Mouse (Mus musculus): ENCODE measurements around the gene Bysl.
"Not testable (repeated sequence)": the region's sequence is repeated elsewhere in the genome, so short reads cannot be mapped to it uniquely, and the experiment has no call there.

Bysl gene

GRCm38 (mm10) chr17:47624572-47624971 lies 13.3 kb upstream of the Bysl start:
- in situ Hi-C loops (cut with MboI; ENCODE audit: low pct_unique_long_range_greater_than_20kb in 1 of 2, low sequenced_read_pairs in 2 of 2, unreplicated experiment in 1 of 2), result not testable (repeated sequence)

GRCm38 (mm10) chr17:47622912-47623554 lies 11.7 kb upstream of the Bysl start:
- in situ Hi-C loops (cut with MboI; ENCODE audit: low pct_unique_long_range_greater_than_20kb in 1 of 2, low sequenced_read_pairs in 2 of 2, unreplicated experiment in 1 of 2), result no loop called here

GRCm38 (mm10) chr17:47618556-47619311 lies 7.4 kb upstream of the Bysl start:
- in situ Hi-C loops (cut with MboI; ENCODE audit: low pct_unique_long_range_greater_than_20kb in 1 of 2, low sequenced_read_pairs in 2 of 2, unreplicated experiment in 1 of 2), result no loop called here

- in situ Hi-C loops (cut with MboI; ENCODE audit: low pct_unique_long_range_greater_than_20kb in 1 of 2, low sequenced_read_pairs in 2 of 2, unreplicated experiment in 1 of 2), result no loop called here
Measured at GRCm38 (mm10) chr17:47617605-47618307, 6.5 kb upstream of the Bysl start.

- in situ Hi-C loops (cut with MboI; ENCODE audit: low pct_unique_long_range_greater_than_20kb in 1 of 2, low sequenced_read_pairs in 2 of 2, unreplicated experiment in 1 of 2), result no loop called here
Measured at GRCm38 (mm10) chr17:47616652-47617051, 5.4 kb upstream of the Bysl start.

GRCm38 (mm10) chr17:47616119-47616518 lies 4.8 kb upstream of the Bysl start:
- in situ Hi-C loops (cut with MboI; ENCODE audit: low pct_unique_long_range_greater_than_20kb in 1 of 2, low sequenced_read_pairs in 2 of 2, unreplicated experiment in 1 of 2), result no loop called here

- in situ Hi-C loops (cut with MboI; ENCODE audit: low pct_unique_long_range_greater_than_20kb in 1 of 2, low sequenced_read_pairs in 2 of 2, unreplicated experiment in 1 of 2), result no loop called here
Measured at GRCm38 (mm10) chr17:47614018-47614417, 2.7 kb upstream of the Bysl start.

- in situ Hi-C loops (cut with MboI; ENCODE audit: low pct_unique_long_range_greater_than_20kb in 1 of 2, low sequenced_read_pairs in 2 of 2, unreplicated experiment in 1 of 2), result no loop called here
Measured at GRCm38 (mm10) chr17:47611661-47611982, 330 bp upstream of the Bysl start.

GRCm38 (mm10) chr17:47609182-47609581 lies 2.1 kb downstream of the Bysl start:
- in situ Hi-C loops (cut with MboI; ENCODE audit: low pct_unique_long_range_greater_than_20kb in 1 of 2, low sequenced_read_pairs in 2 of 2, unreplicated experiment in 1 of 2), result no loop called here

GRCm38 (mm10) chr17:47606220-47606619 lies 5.1 kb downstream of the Bysl start:
- in situ Hi-C loops (cut with MboI; ENCODE audit: low pct_unique_long_range_greater_than_20kb in 1 of 2, low sequenced_read_pairs in 2 of 2, unreplicated experiment in 1 of 2), result no loop called here

GRCm38 (mm10) chr17:47602289-47602688 lies 9.0 kb downstream of the Bysl start:
- in situ Hi-C loops (cut with MboI; ENCODE audit: low pct_unique_long_range_greater_than_20kb in 1 of 2, low sequenced_read_pairs in 2 of 2, unreplicated experiment in 1 of 2), result loop anchor here in 1 of 2 experiments (5.0 kb wide), 1 partner anchor 90 kb away; no protein-coding TSS in a partner anchor

GRCm38 (mm10) chr17:47601389-47601755 lies 9.9 kb downstream of the Bysl start:
- in situ Hi-C loops (cut with MboI; ENCODE audit: low pct_unique_long_range_greater_than_20kb in 1 of 2, low sequenced_read_pairs in 2 of 2, unreplicated experiment in 1 of 2), result loop anchor here in 1 of 2 experiments (5.0 kb wide), 1 partner anchor 89 kb away; no protein-coding TSS in a partner anchor

GRCm38 (mm10) chr17:47600601-47601388 lies 10.5 kb downstream of the Bysl start:
- in situ Hi-C loops (cut with MboI; ENCODE audit: low pct_unique_long_range_greater_than_20kb in 1 of 2, low sequenced_read_pairs in 2 of 2, unreplicated experiment in 1 of 2), result loop anchor here in 1 of 2 experiments (5.0 kb wide), 1 partner anchor 88 kb away; no protein-coding TSS in a partner anchor

- in situ Hi-C loops (cut with MboI; ENCODE audit: low pct_unique_long_range_greater_than_20kb in 1 of 2, low sequenced_read_pairs in 2 of 2, unreplicated experiment in 1 of 2), result loop anchor here (5.0 to 10.0 kb wide), 2 partner anchors 85 to 87 kb away; no protein-coding TSS in a partner anchor
Measured at GRCm38 (mm10) chr17:47599511-47600297, 11.6 kb downstream of the Bysl start.

- in situ Hi-C loops (cut with MboI; ENCODE audit: low pct_unique_long_range_greater_than_20kb in 1 of 2, low sequenced_read_pairs in 2 of 2, unreplicated experiment in 1 of 2), result loop anchor here in 1 of 2 experiments (10.0 kb wide), 1 partner anchor 84 kb away; no protein-coding TSS in a partner anchor
Measured at GRCm38 (mm10) chr17:47598580-47599304, 12.6 kb downstream of the Bysl start.

GRCm38 (mm10) chr17:47597838-47598579 lies 13.3 kb downstream of the Bysl start:
- in situ Hi-C loops (cut with MboI; ENCODE audit: low pct_unique_long_range_greater_than_20kb in 1 of 2, low sequenced_read_pairs in 2 of 2, unreplicated experiment in 1 of 2), result loop anchor here in 1 of 2 experiments (10.0 kb wide), 1 partner anchor 83 kb away; no protein-coding TSS in a partner anchor

All from mouse embryonic stem cell (cell line).